Mouse (Mus musculus) heart, embryonic 11.5 days (tissue): ENCODE measurements around the gene Crocc2. TPM values are rescaled to one million over a fixed set of nuclear protein-coding genes. Genes with fewer than 3 reads are reported as not detected.

ENCODE experiments used
- ATAC-seq: fragments of 200-750 bp; cut with Nextera tagmentation; replicated peaks from 2 replicates; pipeline ENCODE4 v1.8.0; 2017; ENCODE audit warnings: moderate library complexity; ENCODE audit not compliant: insufficient number of reproducible peaks, low FRiP score, low TSS enrichment
- H3K27ac ChIP-seq: fragments of 300-500 bp; sonication (generic); 2 replicates; pipeline ENCODE4 v1.5.1; 2014; ENCODE audit warnings: mild to moderate bottlenecking, low read depth, low read length
- H3K27me3 ChIP-seq: fragments of 300-500 bp; sonication (generic); 2 replicates; pipeline ENCODE4 v1.6.1; 2014; ENCODE audit warnings: mild to moderate bottlenecking, low read length, mixed read lengths; ENCODE audit not compliant: control insufficient read depth, insufficient read depth
- H3K36me3 ChIP-seq: fragments of 300-500 bp; sonication (generic); 2 replicates; pipeline ENCODE4 v1.6.1; 2014; ENCODE audit warnings: mild to moderate bottlenecking, low read length, moderate library complexity, mixed read lengths; ENCODE audit not compliant: control insufficient read depth, insufficient read depth
- H3K4me1 ChIP-seq: fragments of 300-500 bp; sonication (generic); 2 replicates; pipeline ENCODE4 v1.6.1; 2014; ENCODE audit warnings: low read length; ENCODE audit not compliant: control insufficient read depth, insufficient read depth
- H3K4me2 ChIP-seq: fragments of 300-500 bp; sonication (generic); 2 replicates; pipeline ENCODE4 v1.6.1; 2014; ENCODE audit warnings: mild to moderate bottlenecking, moderate library complexity
- H3K4me3 ChIP-seq: fragments of 300-500 bp; sonication (generic); 2 replicates; pipeline ENCODE4 v1.5.1; 2014; ENCODE audit warnings: low read depth, low read length
- H3K9ac ChIP-seq: fragments of 300-500 bp; sonication (generic); 2 replicates; pipeline ENCODE4 v1.6.1; 2014; ENCODE audit warnings: mild to moderate bottlenecking, low read depth, low read length, moderate library complexity
- H3K9me3 ChIP-seq: fragments of 300-500 bp; sonication (generic); replicated peaks from 2 replicates; pipeline ENCODE4 v1.6.1; 2016; ENCODE audit warnings: low read length; ENCODE audit not compliant: control insufficient read depth
- WGBS: fragments of 180-500 bp; shearing (Covaris S2); extraction: QIAGEN DNeasy Blood & Tissue Kit; methylation state at CpG from one replicate; pipeline ENCODE4 v1.1.7; 2014; ENCODE audit not compliant: insufficient replicate concordance; 5-methylcytosine and 5-hydroxymethylcytosine counted together
- polyA plus RNA-seq: library from polyadenylated mRNA; unstranded; fragments of >200 nt; fragmentation: Nextera tagmentation; extraction: Ambion mirVana; gene quantifications from 2 replicates; pipeline ENCODE4 v1.2.1, GENCODE M21; 2014

The Crocc2 gene
- polyA plus RNA-seq, 1 experiment from 2014 or later: 0.24 TPM

DNA sequence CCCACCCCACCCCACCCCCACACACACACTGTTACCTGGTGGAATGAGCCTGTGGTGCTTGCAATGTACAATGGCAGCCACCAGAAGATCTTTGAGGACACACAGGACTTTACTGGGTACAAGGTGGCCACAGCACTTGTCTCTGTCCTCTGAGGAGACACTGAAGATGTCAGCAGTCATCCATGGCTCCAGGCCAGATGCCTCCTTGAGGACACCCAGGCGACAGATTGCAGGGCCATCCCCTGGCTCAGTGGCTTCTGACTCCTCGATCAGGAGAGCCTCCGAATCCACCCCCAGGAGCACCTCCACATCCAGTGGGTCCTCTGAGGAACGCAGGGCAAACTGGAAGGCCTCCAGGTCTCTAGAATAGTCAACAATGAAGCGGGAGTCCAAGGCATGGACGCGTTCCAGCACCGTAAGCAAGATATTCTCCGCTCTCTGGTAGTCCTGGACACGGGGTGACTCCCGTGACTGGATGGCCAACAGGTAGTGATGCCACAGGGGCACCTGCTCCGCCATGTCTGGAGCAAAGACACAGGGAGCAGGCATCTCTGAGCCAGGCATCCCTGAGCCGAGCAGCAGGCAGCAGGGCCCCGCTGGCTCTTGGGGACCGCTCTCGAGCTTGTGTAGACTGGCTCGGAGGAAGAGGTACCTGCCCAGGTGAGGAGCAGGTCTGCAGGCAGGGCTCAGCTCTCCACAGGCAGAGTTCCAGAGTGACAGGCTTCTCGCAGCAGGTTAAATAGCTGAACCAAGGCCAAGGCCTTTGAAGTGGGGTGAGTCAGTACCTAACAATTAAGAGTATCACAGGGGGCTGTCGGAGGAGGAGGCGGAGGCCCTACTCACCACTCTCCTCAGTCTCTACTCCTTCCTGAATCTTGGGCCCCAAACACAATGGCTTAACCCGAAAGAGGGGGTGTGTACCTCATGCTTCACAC is 8.7 kb upstream of the Crocc2 start:
- H3K36me3 ChIP-seq: no peaks in the 10 kb centered on the region
- H3K27ac ChIP-seq: no peak overlapping the region
- H3K4me1 ChIP-seq: no peaks in the 10 kb centered on the region
- no peak overlapping the region for H3K4me2 ChIP-seq
- WGBS: 77% methylated on average over 21 of the region's 21 CpGs
- H3K27me3 ChIP-seq: peaks cover 19% of the 10 kb centered on the region
- no peaks in the 10 kb centered on the region for H3K9me3 ChIP-seq
- ATAC-seq: no peak
- no peak overlapping the region for H3K4me3 ChIP-seq
- no peak overlapping the region for H3K9ac ChIP-seq

DNA sequence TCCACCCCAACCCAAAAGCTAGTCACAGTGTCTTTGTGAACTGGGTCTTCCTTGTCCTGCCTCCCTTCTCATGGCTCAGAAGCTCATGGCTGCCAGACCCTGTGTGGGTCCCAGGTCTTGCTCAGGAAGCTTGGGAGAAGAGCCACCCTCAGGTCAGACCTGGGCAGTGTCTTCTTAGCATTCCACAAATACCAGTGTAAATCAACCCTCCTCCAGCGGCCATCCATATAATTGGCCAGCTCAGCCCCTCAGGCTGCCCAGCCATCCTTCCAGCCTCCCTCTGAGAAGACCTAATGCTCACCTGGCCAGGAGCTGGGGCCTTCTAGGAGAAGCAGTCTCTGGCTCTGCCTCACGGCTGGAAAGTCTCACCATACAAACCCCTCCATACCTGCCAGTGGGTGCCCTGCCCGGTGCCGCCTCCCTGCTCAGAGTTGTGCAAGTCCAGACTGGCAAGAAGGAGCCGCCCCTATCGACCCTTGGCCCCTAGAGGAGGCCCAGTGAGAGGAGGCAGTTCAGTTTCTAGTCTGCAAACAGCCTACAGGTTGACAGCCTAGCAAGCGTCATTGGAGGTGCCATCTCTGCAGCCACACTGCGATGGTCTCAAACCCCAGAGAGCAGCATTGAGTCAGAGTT is 7.9 kb upstream of the Crocc2 start, which contains the start of gene 2310007B03Rik:
2310007B03Rik (minus strand) TSS at position 448 of the 633 bp plus-strand sequence.
- Histone ChIP-seq H3K9ac (no peak within 1 kb of the TSS), H3K27ac (no peak within 1 kb of the TSS), H3K4me1 (no peaks in the 10 kb centered on the region), H3K4me3 (no peak within 1 kb of the TSS), H3K4me2 (no peak within 1 kb of the TSS), H3K27me3 (peaks cover 19% of the 10 kb centered on the region), H3K36me3 (no peaks in the 10 kb centered on the region), H3K9me3 (no peaks in the 10 kb centered on the region)
- 63% methylated on average over 8 of the region's 8 CpGs for WGBS
- ATAC-seq: no peak

DNA sequence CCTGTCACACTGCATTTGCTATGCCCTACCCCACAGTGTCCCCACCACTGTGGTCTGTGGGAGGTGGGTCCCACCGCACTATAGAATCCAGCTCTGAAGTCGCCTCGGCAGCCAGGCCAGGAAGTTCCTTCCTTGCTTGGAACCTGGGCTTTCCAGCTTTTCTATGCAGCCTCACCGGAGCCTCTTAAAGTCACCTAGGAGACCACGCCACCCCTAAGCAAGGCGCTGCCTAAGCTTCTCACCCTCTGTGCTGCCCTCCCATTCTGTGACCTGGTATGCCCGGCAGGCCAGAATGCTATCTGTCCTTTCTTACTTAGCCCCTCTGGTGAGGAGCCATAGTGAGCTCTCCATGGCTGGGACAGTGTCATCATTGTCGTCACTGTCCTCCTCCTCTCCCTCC is 7.2 kb upstream of the Crocc2 start:
- 70% methylated on average over 8 of the region's 8 CpGs for WGBS
- H3K27me3 ChIP-seq: peaks cover 18% of the 10 kb centered on the region
- no peak for ATAC-seq
- H3K9me3 ChIP-seq: no peaks in the 10 kb centered on the region
- no peaks in the 10 kb centered on the region for H3K4me1 ChIP-seq
- no peak overlapping the region for H3K9ac ChIP-seq
- H3K27ac ChIP-seq: no peak overlapping the region
- H3K4me3 ChIP-seq: no peak overlapping the region
- no peak overlapping the region for H3K4me2 ChIP-seq
- H3K36me3 ChIP-seq: no peaks in the 10 kb centered on the region

DNA sequence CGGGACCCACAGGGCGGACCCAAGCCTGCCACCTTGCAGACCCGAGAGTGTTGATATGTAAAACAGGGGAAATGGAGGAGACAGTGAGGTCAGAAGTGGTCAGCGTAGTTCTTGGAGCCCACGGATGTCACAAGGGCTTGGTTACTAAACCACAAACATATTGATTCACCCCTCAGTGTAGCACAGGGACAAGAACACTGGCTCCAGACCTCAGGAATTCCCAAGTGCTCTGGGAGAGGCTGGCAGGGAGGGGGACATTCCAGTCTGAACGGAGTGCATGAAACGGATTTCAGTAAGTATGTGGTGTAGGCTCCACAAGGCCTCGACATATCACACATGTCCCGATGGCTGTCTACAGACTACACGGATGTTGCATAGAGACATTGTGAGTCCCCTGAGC is 6.6 kb upstream of the Crocc2 start:
- 65% methylated on average over 10 of the region's 10 CpGs for whole genome bisulfite sequencing
- Histone ChIP-seq H3K36me3 (no peaks in the 10 kb centered on the region), H3K27me3 (peaks cover 18% of the 10 kb centered on the region), H3K9ac (no peak overlapping the region), H3K4me2 (no peak overlapping the region), H3K4me3 (no peak overlapping the region), H3K9me3 (no peaks in the 10 kb centered on the region), H3K4me1 (no peaks in the 10 kb centered on the region), H3K27ac (no peak overlapping the region)
- no peak for ATAC-seq

DNA sequence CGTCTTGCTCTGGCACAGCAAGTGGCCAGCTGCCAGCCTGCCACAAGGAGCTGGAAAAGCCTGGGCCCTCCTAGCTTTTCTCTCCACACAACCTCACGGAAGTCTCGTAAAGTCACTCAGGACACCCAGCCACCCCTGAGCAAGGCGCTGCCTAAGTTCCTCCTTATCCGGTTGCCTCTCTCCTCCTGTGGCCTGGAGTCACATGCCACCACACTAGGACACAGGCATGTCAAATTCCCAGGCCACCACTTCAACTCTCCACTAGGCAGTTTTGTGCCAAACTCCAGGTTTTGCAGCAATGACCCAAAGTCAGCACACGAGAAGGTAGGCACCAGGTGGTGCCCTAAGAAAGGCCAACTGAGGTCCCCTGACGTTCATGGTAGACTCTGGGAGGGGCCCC is 5.9 kb upstream of the Crocc2 start:
- no peak for ATAC-seq
- Histone ChIP-seq H3K27me3 (peaks cover 18% of the 10 kb centered on the region), H3K27ac (no peak overlapping the region), H3K9me3 (no peaks in the 10 kb centered on the region), H3K4me3 (no peak overlapping the region), H3K4me1 (no peaks in the 10 kb centered on the region), H3K9ac (no peak overlapping the region), H3K36me3 (no peaks in the 10 kb centered on the region), H3K4me2 (no peak overlapping the region)
- 76% methylated on average over 7 of the region's 7 CpGs for WGBS

DNA sequence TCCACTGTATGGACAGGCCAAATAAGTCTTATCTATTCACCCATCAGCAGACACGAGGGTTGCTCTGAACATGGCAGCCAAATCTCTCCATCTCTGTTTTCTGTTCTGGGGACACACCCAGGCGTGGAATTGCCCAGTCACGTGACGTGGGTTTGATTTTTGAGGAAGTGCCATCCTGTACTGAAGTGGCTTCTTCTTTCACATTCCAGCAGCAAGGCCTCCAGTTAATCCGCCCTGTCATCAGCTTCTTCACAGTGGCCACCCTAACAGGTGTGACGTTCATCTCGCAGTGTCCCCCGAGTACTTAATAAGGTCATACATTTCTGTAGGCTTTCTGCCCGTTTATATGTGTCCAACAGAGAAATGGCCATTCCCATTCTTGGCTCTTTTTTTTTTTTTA is 3.1 kb upstream of the Crocc2 start:
- H3K4me1 ChIP-seq: no peaks in the 10 kb centered on the region
- no peak overlapping the region for H3K4me3 ChIP-seq
- H3K9me3 ChIP-seq: no peaks in the 10 kb centered on the region
- 54% methylated on average over 9 of the region's 9 CpGs for WGBS
- no peaks in the 10 kb centered on the region for H3K36me3 ChIP-seq
- no peak overlapping the region for H3K9ac ChIP-seq
- no peak overlapping the region for H3K27ac ChIP-seq
- H3K27me3 ChIP-seq: peaks cover 29% of the 10 kb centered on the region
- ATAC-seq: no peak
- no peak overlapping the region for H3K4me2 ChIP-seq

DNA sequence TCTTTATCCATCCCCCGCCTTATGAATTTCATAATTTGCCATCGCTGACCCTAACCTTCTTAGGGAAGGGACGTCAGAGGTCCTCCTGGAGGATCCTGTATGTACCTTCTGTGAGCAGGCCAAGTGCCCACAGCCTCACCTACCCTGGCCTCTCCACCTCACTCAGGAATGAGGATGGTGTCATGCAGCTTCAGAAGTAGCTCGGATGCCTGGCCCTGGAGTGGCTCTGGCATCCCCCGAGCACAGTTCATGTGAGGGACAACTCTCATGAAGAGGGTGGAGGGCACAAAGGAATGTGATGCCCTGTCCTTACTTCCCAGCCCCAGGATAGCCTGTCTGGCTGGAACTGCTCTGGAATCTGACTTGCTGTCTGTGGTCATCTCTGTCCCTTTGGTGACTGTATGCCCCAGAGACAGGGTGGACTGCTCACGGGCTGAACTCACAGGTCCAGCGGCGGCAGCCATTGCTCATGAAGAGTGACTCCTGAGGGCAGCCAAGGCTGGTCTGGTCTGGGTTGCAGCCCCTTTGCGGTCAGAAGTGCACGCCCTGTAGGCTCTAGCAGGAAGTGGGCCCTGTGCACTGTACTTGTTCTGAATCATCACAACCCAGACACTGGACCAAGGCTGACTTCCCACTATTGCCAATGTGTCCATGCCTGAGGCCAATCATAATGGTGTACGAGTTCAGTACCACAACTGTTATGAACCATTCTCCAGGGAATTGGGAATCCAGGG is 2.0 kb upstream of the Crocc2 start:
- no peak overlapping the region for H3K27ac ChIP-seq
- 79% methylated on average over 11 of the region's 11 CpGs for WGBS
- ATAC-seq: no peak
- H3K4me3 ChIP-seq: no peak overlapping the region
- no peaks in the 10 kb centered on the region for H3K4me1 ChIP-seq
- H3K36me3 ChIP-seq: no peaks in the 10 kb centered on the region
- peaks cover 29% of the 10 kb centered on the region for H3K27me3 ChIP-seq
- no peak overlapping the region for H3K4me2 ChIP-seq
- H3K9me3 ChIP-seq: no peaks in the 10 kb centered on the region
- H3K9ac ChIP-seq: no peak overlapping the region

DNA sequence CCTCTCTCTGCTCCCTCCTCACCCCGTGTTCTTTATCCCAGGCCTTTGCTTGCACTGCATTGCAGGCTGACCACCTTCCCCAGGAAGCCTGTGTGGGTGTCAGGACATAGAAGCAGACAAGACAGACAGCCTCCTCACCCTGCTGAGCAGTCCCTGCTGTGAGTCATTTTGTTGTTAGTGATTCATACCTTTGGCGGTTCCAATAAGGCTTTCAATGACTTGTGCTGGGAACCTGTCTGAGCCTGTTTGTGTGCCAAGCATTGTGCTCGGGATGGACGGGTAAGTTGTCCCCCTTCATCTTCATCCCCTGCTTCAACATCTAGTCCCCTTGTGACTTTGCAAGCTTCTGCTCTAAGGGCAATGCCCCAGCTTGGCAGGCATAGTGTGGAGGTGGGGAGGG is 5.1 kb downstream of the Crocc2 start:
- ATAC-seq: no peak
- Histone ChIP-seq H3K9ac (no peak overlapping the region), H3K9me3 (no peaks in the 10 kb centered on the region), H3K36me3 (no peaks in the 10 kb centered on the region), H3K27me3 (peaks cover 44% of the 10 kb centered on the region), H3K4me1 (peaks cover 6% of the 10 kb centered on the region), H3K4me2 (no peak overlapping the region), H3K27ac (no peak overlapping the region), H3K4me3 (no peak overlapping the region)
- WGBS: 56% methylated on average over 4 of the region's 4 CpGs
